Mouse (Mus musculus): ENCODE results near the gene Mcrs1.

Mcrs1 gene

DNA sequence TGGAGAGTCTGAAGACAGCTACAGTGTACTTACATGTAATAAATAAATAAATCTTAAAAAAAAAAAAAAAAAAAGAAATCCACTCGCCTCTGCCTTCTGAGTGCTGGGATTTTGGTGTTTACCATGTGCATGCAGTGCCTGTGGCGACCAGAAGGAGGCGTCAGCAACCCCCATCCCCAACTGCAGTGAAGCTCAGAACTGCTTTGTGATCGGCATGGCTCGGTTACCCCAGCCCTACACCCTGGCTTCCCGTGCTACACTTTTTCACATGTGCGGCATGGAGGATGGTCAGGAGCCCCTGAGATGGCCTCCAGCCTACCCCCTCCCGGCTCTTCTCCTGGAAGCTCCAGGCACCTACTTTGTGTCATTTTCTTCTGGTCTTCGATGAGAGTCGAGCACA is 31.7 kb upstream of the Mcrs1 start:
- peaks cover 16% of the 10 kb centered on the region for H3K27me3 ChIP-seq (ENCODE audit: insufficient read depth, low read length)
- no peaks in the 10 kb centered on the region for H3K36me3 ChIP-seq (ENCODE audit: insufficient read depth, low read length)
- no peak overlapping the region for H3K4me3 ChIP-seq (replicated peaks; ENCODE audit: low read length)
- TF ChIP-seq CTCF (conservative IDR thresholded peaks at IDR 0.05; ENCODE audit: low read length): peak; percentile 65
- TF ChIP-seq NANOG (IDR thresholded peaks at IDR 0.05; ENCODE audit: borderline replicate concordance, low read length): no peak
- H3K9me3 ChIP-seq (ENCODE audit: low read length): peaks cover 8% of the 10 kb centered on the region
- H3K4me1 ChIP-seq (replicated peaks; ENCODE audit: low read depth, low read length): peaks cover 22% of the 10 kb centered on the region

DNA sequence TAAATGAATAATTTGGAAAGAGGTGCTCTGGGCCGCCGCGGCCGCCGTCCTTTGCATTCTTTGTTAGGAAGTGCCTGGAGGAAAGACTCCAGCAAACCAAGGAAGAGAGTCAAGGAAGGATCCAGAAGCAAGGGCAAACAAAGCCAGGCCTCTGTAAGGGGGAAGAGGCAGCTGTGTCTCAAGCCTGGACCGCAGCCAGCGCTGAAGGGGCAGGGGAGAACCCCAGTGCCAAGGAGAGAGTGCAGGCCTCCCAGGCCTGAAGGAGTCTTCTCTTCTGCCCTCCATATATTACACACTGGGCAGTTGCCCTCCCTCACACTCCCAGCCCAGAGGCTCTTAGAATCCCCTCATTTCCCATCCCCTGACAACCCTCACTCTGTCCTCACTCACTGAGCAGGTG is 26.5 kb upstream of the Mcrs1 start:
- Histone ChIP-seq H3K27me3 (ENCODE audit: insufficient read depth, low read length) (peaks cover 12% of the 10 kb centered on the region; the same call in 1 of the 2 replicates), H3K36me3 (ENCODE audit: insufficient read depth, low read length) (0 out of 2 replicates have a peak, but pooled peaks cover 2% of the 10 kb centered on the region), H3K4me1 (replicated peaks; ENCODE audit: low read depth, low read length) (no peaks in the 10 kb centered on the region; the same call in none of the 2 replicates), H3K9me3 (ENCODE audit: low read length) (peaks cover 43% of the 10 kb centered on the region), H3K4me3 (replicated peaks; ENCODE audit: low read length) (no peak overlapping the region)
- TF ChIP-seq NANOG (IDR thresholded peaks at IDR 0.05; ENCODE audit: borderline replicate concordance, low read length) (no peak), POU5F1 (IDR thresholded peaks at IDR 0.05; ENCODE audit: borderline replicate concordance, low read length) (no peak), CTCF (conservative IDR thresholded peaks at IDR 0.05; ENCODE audit: low read length) (no peak)

DNA sequence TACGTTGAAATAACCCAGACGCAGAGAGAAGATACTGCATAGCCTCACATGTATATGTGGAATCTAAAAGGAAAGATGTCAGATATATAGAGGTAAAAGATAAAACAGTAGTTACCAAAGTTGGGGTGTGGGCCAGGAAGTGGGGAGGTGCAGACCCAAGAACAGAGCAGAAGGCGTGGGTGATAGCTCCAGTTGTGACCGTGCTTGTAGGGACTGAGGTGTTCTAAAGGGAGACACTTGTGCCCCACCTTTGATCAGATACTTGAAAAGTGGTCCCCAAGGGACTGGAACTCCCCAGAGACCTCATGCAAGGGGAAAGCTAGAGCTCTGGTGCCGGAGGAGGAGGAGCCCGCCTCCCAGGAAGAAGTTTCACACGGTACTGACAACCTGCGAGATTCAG is 24.3 kb upstream of the Mcrs1 start:
- peaks cover 43% of the 10 kb centered on the region for H3K9me3 ChIP-seq (ENCODE audit: low read length)
- TF ChIP-seq POU5F1 (IDR thresholded peaks at IDR 0.05; ENCODE audit: borderline replicate concordance, low read length): no peak
- TF ChIP-seq NANOG (IDR thresholded peaks at IDR 0.05; ENCODE audit: borderline replicate concordance, low read length): no peak
- no peak for TF ChIP-seq CTCF (conservative IDR thresholded peaks at IDR 0.05; ENCODE audit: low read length)
- H3K4me1 ChIP-seq (replicated peaks; ENCODE audit: low read depth, low read length): peaks cover 8% of the 10 kb centered on the region
- H3K4me3 ChIP-seq (replicated peaks; ENCODE audit: low read length): no peak overlapping the region
- 0 out of 2 replicates have a peak, but pooled peaks cover 2% of the 10 kb centered on the region for H3K36me3 ChIP-seq (ENCODE audit: insufficient read depth, low read length)
- peaks cover 12% of the 10 kb centered on the region; the same call in 1 of the 2 replicates for H3K27me3 ChIP-seq (ENCODE audit: insufficient read depth, low read length)

DNA sequence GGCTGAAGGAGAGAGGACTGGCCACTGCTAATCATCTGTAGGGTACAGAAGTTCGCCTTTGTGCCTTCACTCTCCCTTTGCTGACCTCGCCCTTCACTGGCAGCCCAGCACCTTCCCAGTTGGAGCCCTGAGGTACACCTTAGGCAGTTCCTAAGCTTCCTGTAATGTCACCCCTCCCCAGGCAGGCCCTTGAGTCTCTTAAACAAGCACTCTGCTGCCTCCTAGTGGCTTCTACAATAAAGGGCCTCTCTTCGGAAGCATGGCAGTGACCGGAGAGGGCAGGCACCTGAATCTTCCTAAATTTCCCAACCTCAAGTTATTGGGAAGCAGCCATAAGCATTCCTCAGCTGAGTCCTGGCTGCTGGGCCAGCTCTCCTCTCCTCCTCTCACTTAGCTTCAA is 13.9 kb upstream of the Mcrs1 start:
- H3K4me1 ChIP-seq (replicated peaks; ENCODE audit: low read depth, low read length): peaks cover 49% of the 10 kb centered on the region
- H3K9me3 ChIP-seq (ENCODE audit: low read length): no peaks in the 10 kb centered on the region
- H3K4me3 ChIP-seq (replicated peaks; ENCODE audit: low read length): no peak overlapping the region
- peak; percentile 78 for TF ChIP-seq CTCF (conservative IDR thresholded peaks at IDR 0.05; ENCODE audit: low read length)
- TF ChIP-seq NANOG (IDR thresholded peaks at IDR 0.05; ENCODE audit: borderline replicate concordance, low read length): no peak
- H3K27me3 ChIP-seq (ENCODE audit: insufficient read depth, low read length): no peaks in the 10 kb centered on the region
- no peaks in the 10 kb centered on the region for H3K36me3 ChIP-seq (ENCODE audit: insufficient read depth, low read length)

DNA sequence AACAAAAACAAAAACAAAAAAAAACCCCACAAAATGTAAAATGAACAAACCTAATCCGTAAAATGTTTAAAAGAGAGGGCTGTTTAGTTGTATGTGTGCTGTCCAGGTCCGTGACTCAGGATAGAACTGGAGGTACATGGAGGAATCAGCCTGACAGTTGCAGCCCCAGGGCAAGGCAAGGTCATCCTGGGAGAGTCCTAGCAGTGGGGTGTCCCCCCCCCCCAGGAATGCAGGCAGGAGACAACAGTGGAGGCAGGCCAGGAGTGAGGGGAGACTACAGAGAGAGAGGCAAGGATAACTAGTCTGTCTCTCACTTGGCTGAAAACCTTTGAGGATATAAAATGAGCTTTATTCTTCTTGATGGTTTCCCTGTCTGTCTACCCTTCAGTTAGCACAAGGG is 12.6 kb upstream of the Mcrs1 start:
- Histone ChIP-seq H3K4me1 (replicated peaks; ENCODE audit: low read depth, low read length) (peaks cover 58% of the 10 kb centered on the region), H3K4me3 (replicated peaks; ENCODE audit: low read length) (0 out of 2 replicates have a peak overlapping the region, but pooled peaks have one; percentile 26), H3K36me3 (ENCODE audit: insufficient read depth, low read length) (no peaks in the 10 kb centered on the region), H3K9me3 (ENCODE audit: low read length) (no peaks in the 10 kb centered on the region), H3K27me3 (ENCODE audit: insufficient read depth, low read length) (no peaks in the 10 kb centered on the region)
- no peak for TF ChIP-seq CTCF (conservative IDR thresholded peaks at IDR 0.05; ENCODE audit: low read length)
- TF ChIP-seq POU5F1 (IDR thresholded peaks at IDR 0.05; ENCODE audit: borderline replicate concordance, low read length): no peak
- no peak for TF ChIP-seq NANOG (IDR thresholded peaks at IDR 0.05; ENCODE audit: borderline replicate concordance, low read length)

DNA sequence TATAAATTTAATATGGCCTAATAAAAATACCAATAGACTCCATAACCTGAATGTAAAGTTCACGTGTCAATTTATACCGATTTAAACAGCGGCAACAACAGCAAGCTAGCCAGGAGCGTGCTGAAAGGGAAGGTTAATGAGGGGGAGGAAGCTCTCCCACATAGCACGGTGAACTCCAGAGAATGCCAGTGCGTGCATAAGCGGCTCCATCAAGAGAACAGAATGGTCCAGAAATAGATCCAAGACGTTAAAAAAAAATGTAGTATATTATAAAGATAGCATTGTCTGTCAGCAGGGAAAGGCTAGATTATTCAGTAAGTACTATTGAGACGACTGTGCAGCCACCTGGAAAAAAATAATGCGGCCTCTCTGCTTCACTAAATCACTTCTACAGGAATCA is 10.9 kb upstream of the Mcrs1 start:
- Histone ChIP-seq H3K4me1 (replicated peaks; ENCODE audit: low read depth, low read length) (peaks cover 68% of the 10 kb centered on the region), H3K36me3 (ENCODE audit: insufficient read depth, low read length) (no peaks in the 10 kb centered on the region), H3K9me3 (ENCODE audit: low read length) (no peaks in the 10 kb centered on the region), H3K27me3 (ENCODE audit: insufficient read depth, low read length) (no peaks in the 10 kb centered on the region), H3K4me3 (replicated peaks; ENCODE audit: low read length) (no peak overlapping the region)
- TF ChIP-seq CTCF (conservative IDR thresholded peaks at IDR 0.05; ENCODE audit: low read length): no peak
- TF ChIP-seq NANOG (IDR thresholded peaks at IDR 0.05; ENCODE audit: borderline replicate concordance, low read length): no peak
- no peak for TF ChIP-seq POU5F1 (IDR thresholded peaks at IDR 0.05; ENCODE audit: borderline replicate concordance, low read length)

DNA sequence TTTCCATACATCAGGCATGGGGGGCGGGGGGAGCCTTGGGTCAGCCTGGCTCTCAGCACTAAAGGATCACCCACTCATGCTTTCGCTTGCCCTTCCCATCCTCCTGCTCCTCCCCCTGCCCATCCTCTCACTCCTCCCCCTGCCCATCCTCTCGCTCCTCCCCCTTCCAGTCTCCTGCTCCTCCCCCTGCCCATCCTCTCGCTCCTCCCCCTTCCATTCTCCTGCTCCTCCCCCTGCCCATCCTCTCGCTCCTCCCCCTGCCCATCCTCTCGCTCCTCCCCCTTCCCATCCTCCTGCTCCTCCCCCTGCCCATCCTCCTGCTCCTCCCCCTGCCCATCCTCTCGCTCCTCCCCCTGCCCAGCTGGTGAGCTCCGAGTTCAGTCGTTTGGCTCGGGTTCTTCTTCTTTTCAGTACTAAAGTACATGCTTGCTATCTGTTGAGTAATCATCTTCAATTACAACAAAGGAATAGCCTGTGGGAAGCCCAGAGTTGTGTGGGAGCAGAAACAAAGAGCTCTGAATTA is 8.0 kb upstream of the Mcrs1 start:
- TF ChIP-seq POU5F1 (IDR thresholded peaks at IDR 0.05; ENCODE audit: borderline replicate concordance, low read length) (no peak), CTCF (conservative IDR thresholded peaks at IDR 0.05; ENCODE audit: low read length) (no peak), NANOG (IDR thresholded peaks at IDR 0.05; ENCODE audit: borderline replicate concordance, low read length) (no peak)
- Histone ChIP-seq H3K4me1 (replicated peaks; ENCODE audit: low read depth, low read length) (peaks cover 79% of the 10 kb centered on the region), H3K4me3 (replicated peaks; ENCODE audit: low read length) (peak overlapping the region; percentile 67), H3K9me3 (ENCODE audit: low read length) (no peaks in the 10 kb centered on the region), H3K27me3 (ENCODE audit: insufficient read depth, low read length) (no peaks in the 10 kb centered on the region), H3K36me3 (ENCODE audit: insufficient read depth, low read length) (peaks cover 4% of the 10 kb centered on the region)

DNA sequence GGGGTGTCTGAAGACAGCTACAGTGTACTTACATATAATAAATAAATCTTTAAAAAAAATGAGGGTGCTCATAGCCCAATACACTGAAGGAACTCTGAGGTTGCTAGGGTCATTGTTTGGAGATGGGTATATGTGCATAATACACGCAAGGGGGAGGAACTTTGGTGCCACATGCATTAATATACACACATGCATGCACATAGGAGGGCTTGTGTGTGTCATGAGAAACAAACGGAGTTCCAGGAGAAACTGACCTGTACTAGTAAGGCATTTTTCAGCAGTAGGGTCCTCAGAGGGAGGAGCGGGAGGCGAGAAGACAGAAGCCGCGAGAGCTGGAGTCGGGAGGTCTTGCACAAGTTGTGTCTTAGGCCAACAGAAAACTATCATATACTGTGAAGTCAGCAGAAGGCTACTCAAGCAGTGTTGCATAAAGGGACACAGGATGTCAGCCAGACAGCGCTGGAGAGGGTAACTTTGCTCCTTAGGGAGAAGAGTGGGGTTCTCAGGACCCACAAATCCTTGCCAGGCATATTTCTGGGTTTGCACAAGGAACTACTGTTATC is 7.5 kb upstream of the Mcrs1 start:
- no peak for TF ChIP-seq CTCF (conservative IDR thresholded peaks at IDR 0.05; ENCODE audit: low read length)
- no peak for TF ChIP-seq NANOG (IDR thresholded peaks at IDR 0.05; ENCODE audit: borderline replicate concordance, low read length)
- no peak for TF ChIP-seq POU5F1 (IDR thresholded peaks at IDR 0.05; ENCODE audit: borderline replicate concordance, low read length)
- Histone ChIP-seq H3K4me3 (replicated peaks; ENCODE audit: low read length) (peak overlapping the region; percentile 37; the same call in 1 of the 2 replicates), H3K4me1 (replicated peaks; ENCODE audit: low read depth, low read length) (peaks cover 79% of the 10 kb centered on the region)

More for the DNA sequence above, 7.5 kb upstream of the Mcrs1 start:
- Histone ChIP-seq H3K36me3 (ENCODE audit: insufficient read depth, low read length) (peaks cover 4% of the 10 kb centered on the region), H3K9me3 (ENCODE audit: low read length) (no peaks in the 10 kb centered on the region), H3K27me3 (ENCODE audit: insufficient read depth, low read length) (no peaks in the 10 kb centered on the region)

Data from E14TG2a.4 (cell line).